Mouse (Mus musculus): ENCODE data around the gene Dip2a.

The Dip2a gene

GRCm38 (mm10) chr10:76300133-76300532 lies 45.0 kb downstream of the Dip2a start:
- no peak for DNase-seq

- no peak for DNase-seq
Observed at GRCm38 (mm10) chr10:76293222-76293621, 51.9 kb downstream of the Dip2a start.

- no peak for DNase-seq
Observed at GRCm38 (mm10) chr10:76289936-76290671, 55.0 kb downstream of the Dip2a start.

GRCm38 (mm10) chr10:76289052-76289451 lies 56.0 kb downstream of the Dip2a start:
- no peak for DNase-seq

- DNase-seq, result no peak
Observed at GRCm38 (mm10) chr10:76288268-76288993, 56.7 kb downstream of the Dip2a start.

GRCm38 (mm10) chr10:76278541-76279097 lies 66.5 kb downstream of the Dip2a start:
- DNase-seq, result no peak

GRCm38 (mm10) chr10:76275256-76275655 lies 69.8 kb downstream of the Dip2a start:
- DNase-seq, result no peak

- DNase-seq, result peak; percentile 40
Observed at GRCm38 (mm10) chr10:76271238-76271637, 73.9 kb downstream of the Dip2a start.

- DNase-seq, result no peak
Observed at GRCm38 (mm10) chr10:76262431-76262830, 82.7 kb downstream of the Dip2a start.

- no peak for DNase-seq
Observed at GRCm38 (mm10) chr10:76261447-76261846, 83.6 kb downstream of the Dip2a start.

GRCm38 (mm10) chr10:76260358-76261059 lies 84.6 kb downstream of the Dip2a start:
- DNase-seq, result peak; percentile 44

- peak; percentile 37 for DNase-seq
Observed at GRCm38 (mm10) chr10:76259566-76260232, 85.4 kb downstream of the Dip2a start.

GRCm38 (mm10) chr10:76257719-76258390 lies 87.2 kb downstream of the Dip2a start:
- no peak for DNase-seq

GRCm38 (mm10) chr10:76257231-76257630 lies 87.9 kb downstream of the Dip2a start:
- DNase-seq, result no peak

GRCm38 (mm10) chr10:76255617-76256016 lies 89.5 kb downstream of the Dip2a start:
- no peak for DNase-seq

GRCm38 (mm10) chr10:76253536-76253935 lies 91.6 kb downstream of the Dip2a start, which contains the start of gene S100b:
S100b (plus strand) TSS chr10:76253853.
- DNase-seq, result peak; percentile 55

- DNase-seq, result no peak
Observed at GRCm38 (mm10) chr10:76253079-76253478, 92.0 kb downstream of the Dip2a start.

- DNase-seq, result no peak
Observed at GRCm38 (mm10) chr10:76250870-76251269, 94.2 kb downstream of the Dip2a start.

GRCm38 (mm10) chr10:76248647-76248968 lies 96.5 kb downstream of the Dip2a start:
- DNase-seq, result no peak

GRCm38 (mm10) chr10:76247960-76248646 lies 97.0 kb downstream of the Dip2a start:
- no peak for DNase-seq

GRCm38 (mm10) chr10:76246601-76247000 lies 98.5 kb downstream of the Dip2a start:
- no peak for DNase-seq

GRCm38 (mm10) chr10:76245106-76245505 lies 100.0 kb downstream of the Dip2a start:
- DNase-seq, result no peak

Data from right cerebral cortex, adult 18-20 months (tissue).